Mouse (Mus musculus) myocyte (in vitro differentiated cells): Measurements from ENCODE around the gene Pla2g4e.

ENCODE experiments used
- E2F4 ChIP-seq: IDR thresholded peaks from one replicate; pipeline ENCODE4 v1.6.1; 2011; ENCODE audit warnings: mild to moderate bottlenecking, control low read depth, moderate library complexity; ENCODE audit not compliant: insufficient read depth
- MAX ChIP-seq: IDR thresholded peaks from one replicate; pipeline ENCODE4 v1.6.1; 2011; ENCODE audit warnings: low read depth, mild to moderate bottlenecking, control low read depth
- MYOD1 ChIP-seq, 3 experiments: IDR thresholded peaks; one replicate each; pipeline ENCODE4 v1.6.1; 2011; ENCODE audit warnings: control low read depth in 2 of 3, low read depth in 2 of 3, mild to moderate bottlenecking in 2 of 3, moderate library complexity in 1 of 3; ENCODE audit not compliant: insufficient read length in 2 of 3, control insufficient read depth in 1 of 3
- MYOG ChIP-seq, 3 experiments: IDR thresholded peaks; one replicate each; pipeline ENCODE4 v1.6.1; 2011; ENCODE audit warnings: control low read depth in 2 of 3, low read depth in 2 of 3, mild to moderate bottlenecking in 2 of 3; ENCODE audit not compliant: insufficient read length in 2 of 3, control insufficient read depth in 1 of 3, insufficient read depth in 1 of 3
- POLR2A ChIP-seq: IDR thresholded peaks from one replicate; pipeline ENCODE4 v1.6.1; 2011; ENCODE audit warnings: low read depth, mild to moderate bottlenecking, control low read depth, moderate library complexity; ENCODE audit not compliant: insufficient read length
- POLR2AphosphoS2 ChIP-seq: IDR thresholded peaks from one replicate; pipeline ENCODE4 v1.6.1; 2011; ENCODE audit warnings: low read depth, control low read depth; ENCODE audit not compliant: insufficient read length
- REST ChIP-seq: IDR thresholded peaks from one replicate; pipeline ENCODE4 v1.6.1; 2011; ENCODE audit warnings: mild to moderate bottlenecking, control low read depth, moderate library complexity; ENCODE audit not compliant: insufficient read depth, insufficient read length
- TCF12 ChIP-seq: IDR thresholded peaks from one replicate; pipeline ENCODE4 v1.6.1; 2011; ENCODE audit warnings: mild to moderate bottlenecking, control low read depth; ENCODE audit not compliant: poor library complexity, insufficient read depth, severe bottlenecking
- USF1 ChIP-seq: IDR thresholded peaks from one replicate; pipeline ENCODE4 v1.6.1; 2011; ENCODE audit warnings: low read depth, mild to moderate bottlenecking, control low read depth, moderate library complexity

- TF ChIP-seq POLR2A (no peak), TCF12 (no peak), MAX (no peak), POLR2AphosphoS2 (no peak), MYOG (IDR thresholded peaks at IDR 0.05; ENCODE audit: control insufficient read depth in 1 of 3, insufficient read depth in 1 of 3, insufficient read length in 2 of 3, low read depth in 2 of 3) (no peak), E2F4 (no peak), REST (no peak), USF1 (no peak), MYOD1 (IDR thresholded peaks at IDR 0.05; ENCODE audit: control insufficient read depth in 1 of 3, insufficient read length in 2 of 3, low read depth in 2 of 3) (no peak)
These were observed 75.8 kb downstream of the Pla2g4e start for GRCm38 (mm10) chr2:120169382-120169781.
